Mouse (Mus musculus) G1E-ER4 (cell line): ENCODE results near the gene Olfr1036. TPM values are rescaled to one million over a fixed set of nuclear protein-coding genes. Genes with fewer than 3 reads are reported as not detected.
"Not testable (repeated sequence)": the region's sequence is repeated elsewhere in the genome, so short reads cannot be mapped to it uniquely, and the experiment has no call there.

Experiments used
- GATA1 ChIP-seq: IDR thresholded peaks from one replicate; pipeline ENCODE4 v1.8.0; 2012; ENCODE audit warnings: low read length, inconsistent platforms
- polyA plus RNA-seq: library from polyadenylated mRNA; stranded (reverse); fragments of >175 nt; gene quantifications from 2 replicates; pipeline ENCODE4 v1.2.3, GENCODE M21; 2012

Gene Olfr1036
- polyA plus RNA-seq, result not detected in 2 replicates

DNA sequence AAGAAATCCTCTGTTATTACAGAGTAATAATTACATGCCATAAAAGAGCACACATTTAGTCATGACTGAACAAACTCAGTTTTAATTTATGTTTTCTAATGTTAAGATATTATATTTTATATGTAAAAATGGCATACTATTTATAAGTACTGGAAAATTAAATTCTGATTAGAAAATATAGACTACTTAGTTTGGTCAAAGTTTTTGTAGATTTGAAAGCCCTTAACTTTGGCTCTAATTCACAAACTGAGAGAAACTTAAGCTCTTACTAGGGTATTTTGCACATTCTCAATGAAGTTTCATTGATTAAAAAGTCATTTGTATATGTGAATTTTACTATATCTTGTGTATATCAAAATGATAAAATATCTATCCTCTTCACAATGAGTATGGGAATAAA is at the start of gene Olfr1036:
Gene Olfr1036, plus strand, starts transcription at position 301 of the 400 bp plus-strand sequence.
- not testable (repeated sequence) for TF ChIP-seq GATA1

- no peak for TF ChIP-seq GATA1
Measured at GRCm38 (mm10) chr2:86045561-86045960, 28.2 kb upstream of the Olfr1036 start, which contains the start of gene Olfr1034. Gene Olfr1034 (plus strand): TSS chr2:86045861.

DNA sequence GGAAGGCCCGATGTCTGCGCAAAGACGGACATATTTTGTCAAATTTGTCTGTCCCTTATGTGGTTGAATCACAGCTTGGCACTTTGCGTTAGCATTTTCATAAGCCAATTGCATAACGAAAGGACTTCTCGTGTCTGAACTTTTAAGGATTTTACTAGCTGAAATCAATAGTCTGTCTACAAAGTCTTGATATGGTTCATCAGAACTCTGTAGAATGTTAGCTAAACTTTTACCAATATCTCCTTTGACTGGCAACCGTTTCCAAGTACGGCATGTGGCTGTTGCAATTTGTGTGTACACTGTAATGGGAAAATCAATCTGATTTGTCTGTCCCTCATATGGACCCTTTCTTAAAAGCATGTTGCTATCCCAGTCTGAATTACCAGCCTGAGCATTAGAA is 3.6 kb upstream of the Olfr1036 start:
- TF ChIP-seq GATA1, result no peak

DNA sequence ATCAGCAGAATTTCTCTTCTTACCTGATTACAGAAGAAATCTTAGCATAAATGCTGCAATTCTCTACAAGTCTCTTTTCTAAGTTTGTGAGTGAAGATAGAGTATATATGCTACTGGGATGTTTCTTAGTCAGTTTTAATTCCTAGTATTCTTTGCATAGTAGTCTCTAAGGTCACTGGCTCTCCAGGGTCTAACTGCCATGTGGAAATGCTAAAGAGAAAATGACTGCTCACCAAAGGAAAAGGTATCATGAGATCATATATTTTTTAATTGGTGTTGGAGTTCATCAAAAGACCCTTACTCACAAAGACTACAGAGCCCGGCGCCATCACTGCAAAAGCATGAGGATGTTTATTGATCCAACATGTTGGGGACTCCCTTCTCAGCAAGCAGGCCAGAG is 13.5 kb downstream of the Olfr1036 start, which contains the start of gene Olfr1037:
Gene Olfr1037, minus strand, starts transcription at position 101 of the 400 bp plus-strand sequence.
- no peak for TF ChIP-seq GATA1

Other genes with a start within 250 kb of the Olfr1036 start
- gene Olfr1019, start 228.5 kb upstream of the Olfr1036 start, polyA plus RNA-seq, result not detected in 2 replicates
- gene Olfr1020, start 227.0 kb upstream of the Olfr1036 start, polyA plus RNA-seq, result not detected in 2 replicates
- not detected in 2 replicates for gene Olfr1022, start 205.4 kb upstream of the Olfr1036 start, polyA plus RNA-seq
- not detected in 2 replicates for gene Olfr1023, start 188.4 kb upstream of the Olfr1036 start, polyA plus RNA-seq
- gene Olfr1024, start 168.9 kb upstream of the Olfr1036 start, polyA plus RNA-seq, result not detected in 2 replicates
- not detected in 2 replicates for gene Olfr1025-ps1, start 158.8 kb upstream of the Olfr1036 start, polyA plus RNA-seq
- gene Olfr1026, start 152.4 kb upstream of the Olfr1036 start, polyA plus RNA-seq, result not detected in 2 replicates
- not detected in 2 replicates for gene Olfr1028, start 123.6 kb upstream of the Olfr1036 start, polyA plus RNA-seq
- not detected in 2 replicates for gene Olfr1029, start 100.1 kb upstream of the Olfr1036 start, polyA plus RNA-seq
- not detected in 2 replicates for gene Olfr1030, start 94.7 kb upstream of the Olfr1036 start, polyA plus RNA-seq
- gene Olfr1031, start 83.7 kb upstream of the Olfr1036 start, polyA plus RNA-seq, result not detected in 2 replicates
- not detected in 2 replicates for gene Olfr1032, start 68.5 kb upstream of the Olfr1036 start, polyA plus RNA-seq
- not detected in 2 replicates for gene Olfr1033, start 53.4 kb upstream of the Olfr1036 start, polyA plus RNA-seq
- not detected in 2 replicates for gene Olfr1034, start 28.1 kb upstream of the Olfr1036 start, polyA plus RNA-seq
- gene Olfr1037, start 13.4 kb downstream of the Olfr1036 start, polyA plus RNA-seq, result not detected in 2 replicates
- not detected in 2 replicates for gene Olfr1039, start 61.9 kb downstream of the Olfr1036 start, polyA plus RNA-seq
- not detected in 2 replicates for gene Olfr1040, start 72.7 kb downstream of the Olfr1036 start, polyA plus RNA-seq
- not detected in 2 replicates for gene Olfr1042, start 87.8 kb downstream of the Olfr1036 start, polyA plus RNA-seq
- not detected in 2 replicates for gene Olfr1043, start 93.5 kb downstream of the Olfr1036 start, polyA plus RNA-seq
- not detected in 2 replicates for gene Olfr1044, start 103.8 kb downstream of the Olfr1036 start, polyA plus RNA-seq
- not detected in 2 replicates for gene Olfr52, start 111.7 kb downstream of the Olfr1036 start, polyA plus RNA-seq
- gene Olfr1045, start 129.0 kb downstream of the Olfr1036 start, polyA plus RNA-seq, result not detected in 2 replicates
- not detected in 2 replicates for gene Olfr1046, start 145.3 kb downstream of the Olfr1036 start, polyA plus RNA-seq
- gene Olfr1047, start 157.4 kb downstream of the Olfr1036 start, polyA plus RNA-seq, result not detected in 2 replicates
- not detected in 2 replicates for gene Olfr1048, start 166.3 kb downstream of the Olfr1036 start, polyA plus RNA-seq
- not detected in 2 replicates for gene Olfr1049, start 184.3 kb downstream of the Olfr1036 start, polyA plus RNA-seq
- gene Olfr1051, start 205.1 kb downstream of the Olfr1036 start, polyA plus RNA-seq, result not detected in 2 replicates
- gene Olfr1052, start 218.5 kb downstream of the Olfr1036 start, polyA plus RNA-seq, result not detected in 2 replicates
- not detected in 2 replicates for gene Olfr1053, start 241.3 kb downstream of the Olfr1036 start, polyA plus RNA-seq